Mouse (Mus musculus): ENCODE results near the gene Ankrd39. TPM values are rescaled to one million over a fixed set of nuclear protein-coding genes. Genes with fewer than 3 reads are reported as not detected.

Ankrd39 gene
- polyA plus RNA-seq, 1 experiment from 2014 or later: 22.0 TPM

DNA sequence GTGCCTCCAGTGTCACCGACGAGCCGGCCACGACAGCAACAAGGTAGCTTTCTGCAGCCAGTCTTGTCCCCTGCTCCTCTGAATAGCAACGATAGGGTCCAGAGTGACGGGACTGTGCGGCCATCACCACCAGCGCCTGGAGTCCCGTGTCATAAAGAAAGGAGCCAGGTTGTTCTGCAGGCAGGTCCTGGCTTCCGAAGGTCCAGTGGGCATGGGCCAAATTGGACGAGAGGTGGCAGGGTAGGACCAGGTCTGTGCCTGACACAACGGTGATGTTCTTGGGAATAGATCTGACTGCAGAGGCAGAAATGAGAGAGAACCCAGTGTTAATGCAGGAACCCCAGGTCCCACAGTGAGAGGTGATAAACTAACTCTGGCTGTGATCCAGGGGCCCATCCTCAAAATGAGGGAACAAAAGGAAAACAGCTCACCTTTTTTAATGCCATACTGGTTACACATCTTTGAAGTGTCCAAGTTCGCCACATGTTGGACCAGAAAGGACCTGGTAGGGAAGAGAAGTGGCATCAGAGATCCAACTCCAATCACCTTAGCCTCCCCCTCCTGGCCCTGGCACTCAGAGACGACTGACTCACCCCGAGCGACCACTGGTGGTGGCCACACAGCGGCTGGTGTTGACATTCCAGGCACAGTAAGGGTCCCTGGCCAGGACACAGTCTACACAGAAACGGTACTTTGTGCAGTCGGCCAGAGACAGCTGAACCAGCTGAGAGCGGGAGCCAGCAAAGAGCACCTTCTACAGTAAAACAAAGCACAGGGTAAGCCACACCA, 3.0 kb upstream of the Ankrd39 start:
- H3K4me2 ChIP-seq (ENCODE audit: low read length): no peak overlapping the region
- H3K9me3 ChIP-seq (replicated peaks; ENCODE audit: low read length): no peaks in the 10 kb centered on the region
- peaks cover 52% of the 10 kb centered on the region for H3K36me3 ChIP-seq (ENCODE audit: insufficient read depth, low read length)
- ATAC-seq (replicated peaks; ENCODE audit: low FRiP score, low read depth) (no peak), DNase-seq (ENCODE audit: low spot score) (no peak)
- no peak overlapping the region for H3K4me3 ChIP-seq (replicated peaks; ENCODE audit: low read depth, low read length)
- 74% methylated on average over 20 of the region's 20 CpGs for WGBS
- no peak for TF ChIP-seq CTCF (IDR thresholded peaks at IDR 0.05; ENCODE audit: low read depth)
- peaks cover 25% of the 10 kb centered on the region for H3K4me1 ChIP-seq (replicated peaks; ENCODE audit: insufficient read depth, low read length)
- no peaks in the 10 kb centered on the region for H3K27me3 ChIP-seq (ENCODE audit: insufficient read depth, low read length)
- H3K27ac ChIP-seq: no peak overlapping the region
- H3K9ac ChIP-seq (ENCODE audit: low read depth, low read length): no peak overlapping the region

DNA sequence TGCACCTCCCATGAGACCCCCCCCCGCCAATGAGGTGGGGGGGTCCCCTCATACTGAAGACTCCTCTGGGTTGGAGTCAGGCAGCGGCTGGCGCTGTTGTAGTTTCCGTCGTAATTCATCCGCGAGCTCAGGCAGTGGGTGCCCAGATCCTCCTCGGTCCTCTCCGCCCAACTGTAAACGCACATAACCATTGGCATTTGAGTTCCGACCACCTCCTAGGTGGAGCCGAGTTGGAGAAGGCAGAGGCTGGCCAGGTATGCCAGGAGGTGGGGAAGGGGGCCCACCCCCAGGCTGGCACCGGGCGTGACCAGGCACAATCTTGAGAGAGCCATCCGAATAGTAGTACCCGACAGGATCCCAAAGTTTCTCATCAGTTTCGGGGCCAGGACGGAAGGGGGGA, 2.2 kb upstream of the Ankrd39 start:
- DNase-seq (ENCODE audit: low spot score): no peak
- Histone ChIP-seq H3K27ac (no peak overlapping the region), H3K4me3 (replicated peaks; ENCODE audit: low read depth, low read length) (no peak overlapping the region), H3K27me3 (ENCODE audit: insufficient read depth, low read length) (no peaks in the 10 kb centered on the region), H3K4me1 (replicated peaks; ENCODE audit: insufficient read depth, low read length) (peaks cover 17% of the 10 kb centered on the region), H3K9ac (ENCODE audit: low read depth, low read length) (no peak overlapping the region), H3K9me3 (replicated peaks; ENCODE audit: low read length) (no peaks in the 10 kb centered on the region), H3K36me3 (ENCODE audit: insufficient read depth, low read length) (peaks cover 52% of the 10 kb centered on the region), H3K4me2 (ENCODE audit: low read length) (no peak overlapping the region)
- 54% methylated on average over 18 of the region's 18 CpGs for WGBS
- no peak for ATAC-seq (replicated peaks; ENCODE audit: low FRiP score, low read depth)
- TF ChIP-seq CTCF (IDR thresholded peaks at IDR 0.05; ENCODE audit: low read depth): no peak

DNA sequence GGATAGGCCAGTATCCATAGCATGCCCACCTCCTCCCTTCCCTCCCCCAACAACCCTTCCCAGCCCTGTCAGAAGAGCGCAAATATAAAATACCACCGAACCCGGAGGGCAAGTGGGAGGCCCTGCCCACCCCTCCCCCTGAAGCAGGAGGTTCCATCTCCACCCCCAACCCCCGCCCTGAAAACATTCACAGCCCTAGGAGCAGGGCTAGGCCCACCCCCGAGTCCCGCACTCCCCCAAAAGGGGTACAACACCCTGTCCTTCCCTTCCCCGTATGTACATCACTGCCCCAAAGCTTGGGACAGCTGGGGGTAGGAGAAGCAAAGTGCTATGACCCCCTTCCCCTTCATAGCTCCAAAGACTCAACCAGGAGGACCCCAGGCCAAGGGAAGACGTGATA, 1.5 kb upstream of the Ankrd39 start:
- WGBS: 37% methylated on average over 8 of the region's 8 CpGs
- Histone ChIP-seq H3K27ac (no peak overlapping the region), H3K4me3 (replicated peaks; ENCODE audit: low read depth, low read length) (no peak overlapping the region), H3K27me3 (ENCODE audit: insufficient read depth, low read length) (no peaks in the 10 kb centered on the region), H3K4me2 (ENCODE audit: low read length) (no peak overlapping the region), H3K9ac (ENCODE audit: low read depth, low read length) (no peak overlapping the region), H3K9me3 (replicated peaks; ENCODE audit: low read length) (no peaks in the 10 kb centered on the region), H3K36me3 (ENCODE audit: insufficient read depth, low read length) (peaks cover 49% of the 10 kb centered on the region), H3K4me1 (replicated peaks; ENCODE audit: insufficient read depth, low read length) (peaks cover 11% of the 10 kb centered on the region)
- no peak for TF ChIP-seq CTCF (IDR thresholded peaks at IDR 0.05; ENCODE audit: low read depth)
- DNase-seq (ENCODE audit: low spot score) (no peak), ATAC-seq (replicated peaks; ENCODE audit: low FRiP score, low read depth) (no peak)

DNA sequence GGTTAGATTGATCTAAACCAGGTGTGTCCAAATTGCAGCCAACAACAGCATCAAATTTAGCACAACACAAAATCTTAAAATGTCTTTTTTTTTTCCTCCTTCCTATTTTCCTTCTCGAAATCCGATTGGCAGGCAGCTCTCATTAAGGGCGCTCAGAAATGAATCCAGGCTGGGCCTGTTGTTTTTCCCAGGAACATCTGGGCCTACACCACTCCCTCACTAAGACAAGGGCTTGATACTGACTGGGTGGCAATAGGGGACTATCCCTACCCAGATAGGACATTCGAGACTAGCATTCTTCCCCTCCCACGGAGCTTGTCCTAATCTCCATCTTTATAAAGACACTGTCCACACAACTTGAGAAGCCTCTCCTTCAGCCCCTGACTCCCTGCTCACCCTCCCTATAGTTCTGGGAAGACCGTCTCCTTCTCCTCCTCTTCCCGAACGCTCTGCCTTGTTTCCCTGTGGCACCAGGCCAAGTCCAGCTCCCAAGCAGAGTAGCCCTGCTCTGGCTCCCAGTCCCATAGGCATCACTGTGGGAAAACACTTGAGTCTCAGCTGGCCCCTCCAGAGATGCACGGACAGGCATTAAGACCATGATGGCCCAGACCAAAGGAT, 845 bp upstream of the Ankrd39 start:
- 28% methylated on average over 9 of the region's 9 CpGs for WGBS

DNA sequence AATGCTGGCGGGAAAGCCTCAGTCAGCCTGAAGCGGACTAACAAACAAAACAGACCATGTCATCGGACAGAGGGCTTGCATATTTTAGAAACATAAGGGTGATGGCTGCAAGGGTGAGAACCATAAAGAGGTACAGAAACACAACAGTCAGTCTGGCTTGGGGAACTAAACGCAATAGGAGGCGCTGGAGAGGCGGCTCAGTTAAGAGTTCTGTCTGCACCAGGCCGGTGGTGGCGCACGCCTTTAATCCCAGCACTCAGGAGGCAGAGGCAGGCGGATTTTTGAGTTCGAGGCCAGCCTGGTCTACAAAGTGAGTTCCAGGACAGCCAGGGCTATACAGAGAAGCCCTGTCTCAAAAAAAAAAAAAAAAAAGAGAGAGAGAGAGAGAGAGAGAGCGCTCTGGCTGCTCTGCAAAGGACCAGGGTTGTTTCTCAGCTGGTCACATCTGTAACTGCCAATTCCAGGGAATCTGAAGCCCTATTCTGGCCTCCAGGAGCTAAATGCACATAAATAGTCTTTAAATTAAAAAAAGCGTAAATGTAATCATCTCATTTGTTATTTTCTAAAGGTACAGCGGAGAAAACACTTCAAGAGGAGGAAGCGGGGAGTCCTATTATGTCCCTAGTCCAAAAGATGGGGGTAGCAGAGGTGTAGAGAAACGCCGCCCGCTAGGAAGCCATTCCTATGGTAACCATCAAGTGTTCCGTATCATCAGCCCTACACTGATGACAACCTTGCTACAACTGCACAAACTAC, 1.2 kb downstream of the Ankrd39 start:
- no peak for ATAC-seq (replicated peaks; ENCODE audit: low FRiP score, low read depth)
- H3K36me3 ChIP-seq (ENCODE audit: insufficient read depth, low read length): peaks cover 29% of the 10 kb centered on the region
- H3K27ac ChIP-seq: 0 out of 2 replicates have a peak overlapping the region, but pooled peaks have one; percentile 32
- no peaks in the 10 kb centered on the region for H3K27me3 ChIP-seq (ENCODE audit: insufficient read depth, low read length)
- no peak for DNase-seq (ENCODE audit: low spot score)
- H3K9ac ChIP-seq (ENCODE audit: low read depth, low read length): peak overlapping the region; percentile 57; the same call in 1 of the 2 replicates
- no peaks in the 10 kb centered on the region for H3K9me3 ChIP-seq (replicated peaks; ENCODE audit: low read length)
- peak overlapping the region; percentile 58 for H3K4me2 ChIP-seq (ENCODE audit: low read length)
- WGBS: 73% methylated on average over 19 of the region's 19 CpGs
- peak; percentile 20; the same call in 1 of the 2 replicates for TF ChIP-seq CTCF (IDR thresholded peaks at IDR 0.05; ENCODE audit: low read depth)
- H3K4me3 ChIP-seq (replicated peaks; ENCODE audit: low read depth, low read length): peak overlapping the region; percentile 56
- H3K4me1 ChIP-seq (replicated peaks; ENCODE audit: insufficient read depth, low read length): peaks cover 11% of the 10 kb centered on the region

More for the DNA sequence above, 845 bp upstream of the Ankrd39 start:
- Histone ChIP-seq H3K9ac (ENCODE audit: low read depth, low read length) (no peak overlapping the region), H3K27ac (peak overlapping the region; percentile 0; the same call in 1 of the 2 replicates), H3K27me3 (ENCODE audit: insufficient read depth, low read length) (no peaks in the 10 kb centered on the region), H3K36me3 (ENCODE audit: insufficient read depth, low read length) (peaks cover 43% of the 10 kb centered on the region), H3K9me3 (replicated peaks; ENCODE audit: low read length) (no peaks in the 10 kb centered on the region), H3K4me2 (ENCODE audit: low read length) (no peak overlapping the region), H3K4me3 (replicated peaks; ENCODE audit: low read depth, low read length) (no peak overlapping the region), H3K4me1 (replicated peaks; ENCODE audit: insufficient read depth, low read length) (peaks cover 11% of the 10 kb centered on the region)
- ATAC-seq (replicated peaks; ENCODE audit: low FRiP score, low read depth): no peak
- peak; percentile 63 for DNase-seq (ENCODE audit: low spot score)
- TF ChIP-seq CTCF (IDR thresholded peaks at IDR 0.05; ENCODE audit: low read depth): no peak

DNA sequence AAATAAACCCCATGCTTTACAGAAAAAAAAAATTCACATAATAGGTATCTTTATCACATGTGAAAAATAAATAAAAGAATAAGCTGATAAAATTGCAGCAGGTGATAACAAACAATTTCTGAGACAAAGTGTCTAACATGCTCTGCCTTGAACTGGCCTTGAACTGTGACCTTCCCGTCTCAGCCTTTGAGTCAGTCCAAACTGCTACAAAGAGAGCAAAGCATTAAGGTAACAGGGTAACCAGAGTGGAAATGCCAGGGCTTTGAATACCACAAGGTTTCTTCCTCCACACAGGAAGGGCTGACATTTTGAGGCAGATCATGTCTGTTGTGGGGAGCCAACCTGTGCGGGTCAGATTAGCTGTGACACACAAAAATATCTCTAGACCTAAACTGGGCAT, 1.9 kb downstream of the Ankrd39 start:
- no peak overlapping the region for H3K4me2 ChIP-seq (ENCODE audit: low read length)
- no peak for TF ChIP-seq CTCF (IDR thresholded peaks at IDR 0.05; ENCODE audit: low read depth)
- no peaks in the 10 kb centered on the region for H3K27me3 ChIP-seq (ENCODE audit: insufficient read depth, low read length)
- no peak for DNase-seq (ENCODE audit: low spot score)
- H3K4me1 ChIP-seq (replicated peaks; ENCODE audit: insufficient read depth, low read length): peaks cover 11% of the 10 kb centered on the region
- H3K36me3 ChIP-seq (ENCODE audit: insufficient read depth, low read length): peaks cover 27% of the 10 kb centered on the region
- WGBS: 64% methylated on average over 2 of the region's 2 CpGs
- H3K9me3 ChIP-seq (replicated peaks; ENCODE audit: low read length): no peaks in the 10 kb centered on the region
- H3K27ac ChIP-seq: no peak overlapping the region
- ATAC-seq (replicated peaks; ENCODE audit: low FRiP score, low read depth): no peak
- no peak overlapping the region for H3K4me3 ChIP-seq (replicated peaks; ENCODE audit: low read depth, low read length)
- no peak overlapping the region for H3K9ac ChIP-seq (ENCODE audit: low read depth, low read length)
